Mouse (Mus musculus): ENCODE results near the gene Myt1.

DNA sequence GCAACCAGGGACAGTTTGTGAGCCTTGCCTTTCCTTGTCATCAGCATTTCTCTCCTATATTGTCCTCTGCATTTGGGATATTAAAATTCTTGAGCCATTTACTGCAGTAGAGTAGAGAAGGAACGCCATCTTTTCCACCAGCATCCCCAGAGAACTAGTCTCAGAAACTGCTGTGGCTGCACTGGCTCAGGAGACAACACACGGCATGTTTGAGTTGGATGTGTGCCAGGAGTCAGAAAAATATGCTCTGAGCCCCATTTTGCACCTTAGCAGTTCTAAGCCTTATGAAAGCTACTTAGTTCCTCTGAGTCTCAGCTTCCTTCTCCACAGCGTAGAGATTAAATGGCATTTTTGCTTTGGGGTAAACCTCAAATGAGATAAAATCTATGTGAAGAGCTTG lies 46.1 kb upstream of the Myt1 start:
- no peak for TF ChIP-seq CTCF (IDR thresholded peaks at IDR 0.05; ENCODE audit: borderline replicate concordance, control insufficient read depth, extremely low read depth, insufficient read depth, low read length, poor library complexity)
- TF ChIP-seq POLR2A (IDR thresholded peaks at IDR 0.05; ENCODE audit: control insufficient read depth, extremely low read depth, insufficient read depth, low read length, poor library complexity): no peak
